Mouse (Mus musculus) layer of hippocampus, postnatal 36 days (tissue): ENCODE measurements around the gene Gm5615. TPM values are rescaled to one million over a fixed set of nuclear protein-coding genes. Genes with fewer than 3 reads are reported as not detected.

Source experiments
- DNase-seq, 2 experiments: peaks; one replicate each; pipeline ENCODE4 v3.0.0; 2022
- total RNA-seq, 2 experiments: library from RNA; stranded (reverse); gene quantifications; 2 replicates each; pipeline ENCODE4 v1.2.3; 2021

Gene Gm5615
- not detected for total RNA-seq

- no peak for DNase-seq
Measured at GRCm38 (mm10) chr9:36541863-36542262, at the start of gene Gm5615. TSS of gene Gm5615 (minus strand) at chr9:36541963.

- DNase-seq = no peak
Measured at GRCm38 (mm10) chr9:36582535-36582934, 40.8 kb upstream of the Gm5615 start, which contains the start of gene Gm17689. TSS of gene Gm17689 (minus strand) at chr9:36582635.

GRCm38 (mm10) chr9:36504211-36504610 lies 37.6 kb downstream of the Gm5615 start:
- DNase-seq = no peak

- DNase-seq = no peak
Measured at GRCm38 (mm10) chr9:36495824-36496223, 45.9 kb downstream of the Gm5615 start.

- no peak for DNase-seq
Measured at GRCm38 (mm10) chr9:36494501-36495220, 47.1 kb downstream of the Gm5615 start.

Other genes with a start within 250 kb of the Gm5615 start
- gene Gm7257, start 110.1 kb downstream of the Gm5615 start, total RNA-seq = not detected
- not detected for gene Gm9513, start 66.3 kb downstream of the Gm5615 start, total RNA-seq
- not detected for gene Gm17689, start 40.7 kb upstream of the Gm5615 start, total RNA-seq
- gene A630095E13Rik, start 101.4 kb upstream of the Gm5615 start, total RNA-seq = not detected
- not detected for gene Acrv1, start 151.3 kb upstream of the Gm5615 start, total RNA-seq
- 1 to 10 TPM; 2.4 to 2.9 TPM for gene Chek1, start 185.1 kb upstream of the Gm5615 start, total RNA-seq
- gene Stt3a, start 225.7 kb upstream of the Gm5615 start, total RNA-seq = 10 to 100 TPM; 73.0 to 81.6 TPM